Mouse (Mus musculus): ENCODE results near the gene Ankrd24.

Ankrd24 gene

GRCm38 (mm10) chr10:81628390-81628789 lies at the start of gene Ankrd24:
Gene Ankrd24, plus strand, starts transcription at chr10:81628540.
- no peak for DNase-seq (ENCODE audit: low read depth, low spot score)

- no peak for DNase-seq (ENCODE audit: low read depth, low spot score)
Measured at GRCm38 (mm10) chr10:81579967-81580366, 48.4 kb upstream of the Ankrd24 start.

- DNase-seq (ENCODE audit: low read depth, low spot score) = no peak
Measured at GRCm38 (mm10) chr10:81580441-81581070, 47.8 kb upstream of the Ankrd24 start.

- DNase-seq (ENCODE audit: low read depth, low spot score) = no peak
Measured at GRCm38 (mm10) chr10:81583347-81583746, 45.0 kb upstream of the Ankrd24 start.

- DNase-seq (ENCODE audit: low read depth, low spot score) = no peak
Measured at GRCm38 (mm10) chr10:81588739-81589138, 39.6 kb upstream of the Ankrd24 start.

GRCm38 (mm10) chr10:81591846-81592245 lies 36.5 kb upstream of the Ankrd24 start:
- DNase-seq (ENCODE audit: low read depth, low spot score) = no peak

GRCm38 (mm10) chr10:81592631-81593030 lies 35.7 kb upstream of the Ankrd24 start:
- DNase-seq (ENCODE audit: low read depth, low spot score) = no peak

DNA sequence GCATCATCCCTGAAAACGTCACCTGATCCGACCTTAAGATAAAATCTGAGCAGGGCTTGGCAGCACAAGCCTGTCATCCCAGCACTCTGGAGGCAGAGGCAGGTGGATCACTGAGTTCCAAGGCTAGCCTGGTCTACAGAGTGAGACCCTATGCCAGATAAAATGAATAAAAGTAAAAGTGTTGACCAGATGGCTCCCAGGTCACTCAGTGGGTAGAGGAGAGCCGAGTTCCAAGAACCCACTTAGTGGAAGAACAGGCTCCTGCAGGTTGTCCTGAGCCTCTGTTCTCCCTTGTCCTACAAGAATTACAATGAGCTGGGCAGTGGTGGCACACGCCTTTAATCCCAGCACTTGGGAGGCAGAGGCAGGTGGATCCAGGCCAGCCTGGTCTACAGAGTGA lies 35.1 kb upstream of the Ankrd24 start:
- no peak for DNase-seq (ENCODE audit: low read depth, low spot score)

GRCm38 (mm10) chr10:81593935-81594334 lies 34.4 kb upstream of the Ankrd24 start:
- no peak for DNase-seq (ENCODE audit: low read depth, low spot score)

DNA sequence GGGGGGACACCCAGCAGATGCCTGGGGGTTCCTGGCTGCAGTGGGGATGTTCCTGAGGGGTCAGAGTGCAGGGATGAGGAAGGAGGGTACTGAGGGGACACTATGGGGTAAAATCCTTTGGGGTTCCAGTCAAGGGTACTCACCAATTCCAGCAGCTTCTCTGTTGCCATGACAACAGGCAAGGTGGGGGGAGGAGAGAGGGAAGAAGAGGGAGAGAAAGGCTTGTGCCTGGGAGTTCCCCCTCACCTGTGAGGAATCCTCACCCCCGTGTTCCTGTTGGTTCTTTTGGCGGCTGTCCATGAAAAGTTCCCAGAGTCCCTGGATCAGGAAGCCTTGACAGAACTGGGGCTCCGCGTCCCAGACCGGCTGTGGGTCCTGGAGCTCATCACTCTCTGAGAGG lies 32.7 kb upstream of the Ankrd24 start:
- no peak for DNase-seq (ENCODE audit: low read depth, low spot score)

GRCm38 (mm10) chr10:81596611-81597010 lies 31.7 kb upstream of the Ankrd24 start:
- no peak for DNase-seq (ENCODE audit: low read depth, low spot score)

- DNase-seq (ENCODE audit: low read depth, low spot score) = no peak
Measured at GRCm38 (mm10) chr10:81597137-81597950, 31.0 kb upstream of the Ankrd24 start.

DNA sequence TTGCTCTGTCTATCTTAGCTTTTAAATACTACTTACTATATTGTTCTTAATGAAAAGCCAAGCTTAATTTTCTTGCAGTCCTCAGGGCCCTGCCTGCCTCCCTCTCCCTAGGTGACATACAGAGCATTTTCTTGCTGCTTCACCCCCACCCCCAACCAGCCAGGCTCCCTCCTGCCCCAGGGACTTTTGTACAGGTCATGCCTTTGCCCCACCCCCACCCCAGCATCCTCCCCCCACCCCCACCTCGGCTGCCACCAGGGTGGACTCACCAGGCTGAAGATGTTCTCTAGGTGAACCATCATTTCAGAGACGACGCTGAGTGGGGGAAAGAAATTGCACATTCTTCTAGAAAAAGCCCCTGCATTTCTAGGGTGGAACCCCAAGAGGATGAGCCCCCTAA lies 30.0 kb upstream of the Ankrd24 start:
- DNase-seq (ENCODE audit: low read depth, low spot score) = no peak

DNA sequence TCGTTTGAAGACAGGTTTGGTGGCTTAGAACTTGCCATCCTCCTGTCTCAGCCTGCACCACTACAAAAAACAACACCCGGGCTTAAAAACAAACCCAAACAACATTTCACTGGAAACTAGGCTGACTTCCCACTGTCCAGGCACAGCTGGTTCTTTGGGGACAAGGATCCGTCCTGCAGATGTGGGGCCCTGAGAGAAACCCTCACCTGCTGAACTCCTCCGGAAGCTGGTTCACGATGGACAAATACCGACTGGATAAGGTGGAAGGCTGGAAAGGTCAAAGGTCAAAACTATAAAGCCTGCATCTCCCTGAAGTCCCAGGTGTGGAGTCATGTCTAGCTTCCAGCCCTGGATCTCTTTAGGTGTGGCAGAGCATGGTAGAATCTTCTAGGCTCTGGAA lies 29.5 kb upstream of the Ankrd24 start:
- DNase-seq (ENCODE audit: low read depth, low spot score) = no peak

DNA sequence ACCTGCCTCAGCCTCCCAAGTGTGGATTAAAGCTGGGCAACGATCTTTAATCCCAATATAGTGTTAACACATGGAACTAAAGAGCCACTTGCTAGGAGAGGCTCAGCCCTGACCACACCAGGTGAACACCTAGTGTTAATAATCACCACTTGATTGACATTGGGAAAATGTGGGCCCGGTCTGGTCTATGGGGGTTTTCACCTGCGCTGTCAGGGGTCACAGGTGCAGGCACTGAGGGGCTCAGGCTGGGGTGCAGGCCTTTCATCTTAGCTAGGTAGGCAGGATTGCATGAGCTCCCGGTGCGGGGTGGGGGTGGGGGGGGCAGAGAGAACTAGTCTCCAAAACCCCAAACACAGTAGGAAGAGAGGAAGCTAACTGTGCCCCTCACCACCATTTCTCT lies 28.7 kb upstream of the Ankrd24 start:
- no peak for DNase-seq (ENCODE audit: low read depth, low spot score)

GRCm38 (mm10) chr10:81600096-81600495 lies 28.2 kb upstream of the Ankrd24 start:
- DNase-seq (ENCODE audit: low read depth, low spot score) = no peak

GRCm38 (mm10) chr10:81600738-81601203 lies 27.6 kb upstream of the Ankrd24 start, which contains the start of gene Tle6:
Gene Tle6, minus strand, starts transcription at chr10:81601073.
- peak; percentile 96 for DNase-seq (ENCODE audit: low read depth, low spot score)

- no peak for DNase-seq (ENCODE audit: low read depth, low spot score)
Measured at GRCm38 (mm10) chr10:81601396-81601905, 26.9 kb upstream of the Ankrd24 start.

DNA sequence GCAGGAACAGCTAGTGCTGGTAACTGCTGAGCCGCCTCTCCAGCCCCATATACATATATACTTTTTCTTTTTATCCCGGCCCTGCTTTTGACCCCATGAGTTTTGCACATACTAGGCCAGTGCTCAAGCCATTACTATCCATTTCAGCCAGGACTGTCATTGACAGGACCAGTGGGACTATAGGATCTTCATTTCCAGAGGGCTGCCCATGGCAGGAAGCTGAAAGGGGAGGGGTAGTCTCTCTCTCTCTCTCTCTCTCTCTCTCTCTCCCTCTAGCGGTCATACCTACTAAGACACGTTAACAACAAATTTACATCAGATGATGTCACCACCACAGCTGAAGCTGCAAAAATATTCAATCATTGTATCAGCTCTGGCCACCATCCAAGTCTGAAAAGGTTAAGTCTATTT lies 25.6 kb upstream of the Ankrd24 start:
- DNase-seq (ENCODE audit: low read depth, low spot score) = no peak

DNA sequence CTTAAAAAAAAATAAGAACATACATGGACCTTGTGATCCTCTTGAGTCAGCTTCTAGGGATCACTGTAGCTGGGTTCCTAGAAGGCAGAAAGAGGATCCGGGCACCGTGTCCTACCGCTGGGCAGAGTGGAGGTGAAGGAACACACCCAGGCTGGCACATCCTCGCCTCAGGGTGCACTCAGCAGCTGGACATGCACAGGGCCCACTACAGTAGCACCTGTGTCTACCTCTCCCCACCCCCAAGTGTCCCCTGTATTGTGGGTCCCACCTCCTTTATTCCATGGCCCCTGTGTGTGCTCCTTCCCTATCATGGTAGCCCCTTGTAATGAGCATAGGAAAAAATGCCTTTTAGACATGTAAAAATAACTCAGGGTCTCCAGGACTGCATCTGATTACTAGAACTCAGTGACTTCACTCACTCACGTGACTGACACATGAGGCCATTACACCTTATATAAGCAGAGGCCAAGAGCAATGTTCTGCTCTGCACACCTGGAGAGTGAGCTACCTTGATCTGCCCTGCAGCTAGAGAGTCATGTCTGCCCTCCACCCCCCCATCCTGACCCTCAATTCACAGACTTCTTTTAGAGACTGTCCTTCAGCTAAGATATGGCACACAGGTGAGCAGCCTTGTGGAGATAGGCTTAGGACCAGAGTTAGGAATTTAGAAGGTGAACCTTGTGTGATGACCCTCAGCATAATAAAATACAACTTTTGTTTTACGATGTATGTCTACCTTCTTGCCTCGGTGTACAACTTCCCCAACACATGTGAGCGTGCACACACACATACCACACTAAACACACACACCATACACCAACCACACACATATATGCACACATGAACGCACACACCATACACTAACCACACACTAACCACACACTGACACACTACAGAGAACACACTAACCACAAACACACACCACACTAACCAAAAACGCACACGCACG lies 24.0 kb upstream of the Ankrd24 start:
- DNase-seq (ENCODE audit: low read depth, low spot score) = no peak

GRCm38 (mm10) chr10:81604968-81605665 lies 23.2 kb upstream of the Ankrd24 start:
- DNase-seq (ENCODE audit: low read depth, low spot score) = peak; percentile 81
